Mouse (Mus musculus): ENCODE data around the gene Rasa2.
"Not testable (repeated sequence)": the region's sequence is repeated elsewhere in the genome, so short reads cannot be mapped to it uniquely, and the experiment has no call there.

The Rasa2 gene

DNA sequence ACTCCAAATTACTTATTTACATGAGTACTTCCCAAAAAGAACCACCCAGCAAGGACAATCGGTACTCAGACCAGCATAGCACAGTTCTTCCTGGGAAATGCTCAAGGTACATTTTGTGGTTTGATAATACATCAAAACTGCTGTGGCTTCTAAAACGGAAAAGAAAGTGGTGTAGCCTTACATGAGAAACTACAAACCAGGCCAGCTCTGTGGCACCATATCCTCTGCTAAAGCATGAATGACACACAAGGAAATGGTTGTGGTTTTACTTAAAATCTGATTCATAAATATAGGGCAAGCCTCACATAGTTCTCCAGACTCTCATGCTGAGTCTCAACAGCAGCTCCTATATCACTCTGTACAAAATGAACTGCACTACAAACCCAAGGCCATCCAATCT, 48.3 kb downstream of the Rasa2 start:
- no peak for DNase-seq (ENCODE audit: low spot score)

DNA sequence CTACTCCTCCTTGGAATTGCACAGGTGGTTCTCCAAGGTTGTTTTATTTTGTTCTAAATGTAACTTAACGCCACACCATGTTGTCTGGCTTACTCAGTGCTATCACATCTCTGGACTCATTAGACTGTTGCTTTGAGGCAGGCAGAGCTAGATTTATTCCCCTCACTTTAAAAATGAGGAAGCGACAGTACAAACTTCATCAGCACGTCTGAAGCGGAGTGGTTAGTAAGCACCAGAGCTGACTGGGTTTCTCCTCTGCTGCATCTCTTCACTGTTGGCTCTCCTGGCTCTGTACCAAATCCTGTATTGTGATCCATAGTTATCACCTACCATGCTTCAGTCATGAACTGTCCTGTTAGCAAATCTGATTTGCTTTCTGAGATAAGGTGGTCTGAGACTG, 53.2 kb downstream of the Rasa2 start:
- DNase-seq (ENCODE audit: low spot score), result no peak

DNA sequence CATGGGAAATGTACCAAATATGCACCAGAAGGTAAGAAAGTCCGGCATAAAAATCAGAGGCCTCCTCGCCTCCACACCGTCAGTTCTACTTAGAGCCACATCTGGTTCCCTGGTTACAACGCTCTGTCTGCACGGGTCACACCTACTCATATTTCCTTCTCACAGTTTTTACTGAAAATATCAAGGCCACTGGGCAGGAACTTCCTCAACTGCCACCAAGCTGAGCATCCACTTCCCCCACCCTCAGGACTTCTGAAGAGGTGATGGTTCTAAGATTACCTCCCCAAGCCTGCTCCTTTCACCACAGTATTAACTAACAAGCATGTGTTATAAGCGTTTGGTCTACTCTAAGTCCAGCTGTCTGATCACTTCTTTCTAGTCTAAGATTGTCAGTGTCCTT, 53.7 kb downstream of the Rasa2 start:
- DNase-seq (ENCODE audit: low spot score), result peak; percentile 17

DNA sequence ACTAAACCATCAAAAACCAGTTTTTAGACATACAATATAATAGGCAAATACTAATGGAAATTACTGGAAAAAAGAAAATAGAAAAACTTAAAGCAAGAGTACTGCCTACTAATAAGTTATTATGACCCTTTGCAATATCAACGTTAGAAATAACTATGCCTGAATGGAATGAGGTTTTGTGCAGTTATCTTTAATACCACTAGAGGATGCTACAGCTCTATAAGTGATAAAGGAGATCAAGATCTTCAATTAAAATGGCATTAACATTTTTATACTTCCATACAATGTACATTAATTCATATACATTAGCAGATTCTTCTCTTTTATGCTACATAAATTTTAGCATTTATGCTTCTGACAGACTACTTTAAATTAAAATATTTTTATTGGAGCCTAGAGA, 58.2 kb downstream of the Rasa2 start:
- peak; percentile 54 for DNase-seq (ENCODE audit: low spot score)

DNA sequence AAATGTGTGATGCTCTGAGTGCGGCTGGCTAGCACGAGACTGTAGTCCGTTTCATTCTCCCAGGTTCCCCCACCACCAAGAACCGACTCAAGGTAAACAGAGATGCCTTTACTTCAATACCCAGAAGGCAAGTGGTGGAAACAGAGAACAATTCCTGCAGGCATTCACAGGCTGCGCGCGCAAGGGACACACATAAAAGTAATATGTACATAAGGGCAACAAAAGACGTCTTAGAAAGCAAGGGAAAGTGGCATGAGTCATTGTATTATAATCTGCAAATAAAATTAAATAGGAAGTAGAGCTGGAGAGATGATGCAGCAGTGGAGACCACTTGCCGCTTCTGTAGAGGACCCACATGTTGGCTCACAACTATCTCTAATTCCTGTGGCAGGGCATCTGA, 58.7 kb downstream of the Rasa2 start:
- DNase-seq (ENCODE audit: low spot score), result no peak

DNA sequence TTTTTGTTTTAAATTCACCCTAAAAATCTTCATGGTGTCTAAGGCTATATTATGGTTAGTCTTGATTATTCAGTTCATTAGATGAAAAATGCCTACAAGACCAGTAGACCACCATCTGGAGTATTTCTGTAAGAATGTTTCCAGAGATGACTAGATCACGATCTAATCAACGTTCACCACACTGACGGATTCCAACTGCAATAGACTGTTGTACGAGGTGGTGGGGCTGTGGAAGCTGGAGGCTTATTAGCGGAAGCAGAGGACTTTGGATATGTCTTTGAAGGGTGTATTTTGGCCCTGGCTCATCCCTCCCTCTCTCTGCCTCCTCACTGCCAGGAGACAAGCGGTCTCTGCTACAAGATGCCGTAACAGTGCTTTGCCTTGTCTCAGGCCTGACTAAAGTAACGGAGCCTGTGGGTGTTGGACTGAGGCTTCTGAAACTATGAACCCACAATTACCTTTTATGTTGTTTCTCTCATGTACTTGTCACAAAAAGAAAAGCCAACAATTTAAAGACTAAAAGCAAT, 64.9 kb downstream of the Rasa2 start:
- DNase-seq (ENCODE audit: low spot score), result no peak

DNA sequence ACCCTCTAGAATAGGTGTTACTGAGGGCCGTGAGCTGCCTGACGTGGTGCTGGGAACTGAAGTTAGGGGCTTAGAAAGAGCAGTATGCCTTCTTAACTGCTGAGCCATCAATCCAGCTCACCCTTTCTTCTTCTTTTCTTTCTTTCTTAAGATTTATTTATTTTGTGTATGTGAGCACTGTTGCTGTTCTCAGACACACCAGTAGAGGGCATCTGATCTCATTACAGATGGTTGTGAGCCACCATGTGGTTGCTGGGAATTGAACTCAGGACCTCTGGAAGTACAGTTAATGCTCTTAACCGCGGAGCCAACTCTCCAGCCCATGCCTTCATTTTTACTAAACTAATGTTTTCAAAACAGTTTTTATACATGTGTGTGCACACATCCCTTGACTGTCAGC, 67.9 kb downstream of the Rasa2 start:
- DNase-seq (ENCODE audit: low spot score), result no peak

DNA sequence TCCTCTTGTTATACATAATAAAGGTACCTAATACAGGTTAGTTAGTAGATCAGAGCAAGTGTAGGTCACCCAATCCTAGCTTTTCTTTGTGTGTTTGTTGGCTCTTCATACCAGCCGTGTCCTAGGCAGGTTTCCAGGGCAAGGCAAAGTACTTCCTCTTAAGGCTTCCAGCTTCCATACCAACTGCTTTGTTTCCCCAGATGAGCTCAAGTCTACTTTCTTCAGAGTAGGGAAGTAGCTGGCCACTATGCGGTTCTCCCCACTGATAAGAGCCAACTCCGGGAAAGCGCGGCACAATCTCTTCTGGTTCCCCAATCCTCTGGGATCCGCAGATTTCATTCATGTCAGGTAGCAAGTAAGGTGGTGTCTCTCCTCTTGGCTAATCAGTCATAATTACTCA, 72.3 kb downstream of the Rasa2 start:
- DNase-seq (ENCODE audit: low spot score), result no peak

DNA sequence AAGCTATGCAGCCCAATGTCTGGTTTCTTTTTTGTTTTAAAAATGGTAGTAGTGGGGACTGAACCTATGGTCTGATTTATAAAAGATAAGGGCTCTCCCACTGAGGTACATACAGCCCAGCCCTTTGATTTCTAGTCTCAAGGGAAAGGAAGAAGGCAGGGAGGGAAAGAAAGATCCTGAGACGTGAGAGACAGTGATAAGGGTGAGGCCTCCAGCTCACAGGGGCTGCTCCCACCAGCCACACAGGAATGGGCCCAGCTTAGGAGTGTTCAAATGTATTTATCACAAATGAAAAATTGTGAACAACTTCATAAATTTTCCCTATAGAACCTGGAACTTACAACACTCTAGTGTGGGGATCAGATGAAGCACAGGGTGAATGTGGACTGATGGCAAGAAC, 72.8 kb downstream of the Rasa2 start:
- DNase-seq (ENCODE audit: low spot score), result no peak

DNA sequence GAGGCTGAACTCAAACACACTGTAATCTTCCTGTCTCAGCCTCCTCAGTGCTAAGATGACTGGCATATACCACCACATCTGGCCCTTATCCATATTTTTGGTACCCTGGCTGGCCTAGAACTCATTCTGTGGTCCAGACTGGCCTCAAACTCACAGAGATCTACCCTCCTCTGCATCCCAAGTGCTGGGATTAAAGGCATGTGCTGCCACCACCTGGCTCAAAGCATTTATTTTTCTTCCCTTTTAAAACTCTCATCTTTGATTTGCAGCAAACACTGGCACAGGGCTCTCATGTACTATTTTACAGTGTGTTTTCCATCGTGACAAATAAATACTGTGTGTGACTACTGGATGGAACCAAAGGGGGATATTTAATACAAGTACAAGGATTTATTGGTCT, 77.3 kb downstream of the Rasa2 start:
- DNase-seq (ENCODE audit: low spot score), result no peak

DNA sequence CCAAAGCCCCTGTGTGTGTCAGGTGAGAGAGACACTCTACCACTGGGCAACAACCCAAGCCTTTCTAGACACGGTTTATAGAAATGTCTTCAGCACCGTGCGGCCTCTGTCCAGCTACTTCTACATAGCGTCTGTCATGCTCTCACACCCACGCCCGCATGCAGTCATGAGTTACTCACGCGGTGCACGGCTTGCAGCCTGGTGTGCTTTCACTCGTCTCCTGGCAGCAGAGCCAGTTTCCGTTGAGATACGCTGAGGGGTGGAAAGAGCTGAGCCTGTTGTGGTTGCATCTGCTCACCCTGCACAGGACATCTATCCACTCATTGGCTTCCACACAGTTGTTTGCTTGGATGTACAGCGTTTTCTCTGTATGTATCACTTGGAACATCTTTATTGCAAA, 86.0 kb downstream of the Rasa2 start:
- no peak for DNase-seq (ENCODE audit: low spot score)

DNA sequence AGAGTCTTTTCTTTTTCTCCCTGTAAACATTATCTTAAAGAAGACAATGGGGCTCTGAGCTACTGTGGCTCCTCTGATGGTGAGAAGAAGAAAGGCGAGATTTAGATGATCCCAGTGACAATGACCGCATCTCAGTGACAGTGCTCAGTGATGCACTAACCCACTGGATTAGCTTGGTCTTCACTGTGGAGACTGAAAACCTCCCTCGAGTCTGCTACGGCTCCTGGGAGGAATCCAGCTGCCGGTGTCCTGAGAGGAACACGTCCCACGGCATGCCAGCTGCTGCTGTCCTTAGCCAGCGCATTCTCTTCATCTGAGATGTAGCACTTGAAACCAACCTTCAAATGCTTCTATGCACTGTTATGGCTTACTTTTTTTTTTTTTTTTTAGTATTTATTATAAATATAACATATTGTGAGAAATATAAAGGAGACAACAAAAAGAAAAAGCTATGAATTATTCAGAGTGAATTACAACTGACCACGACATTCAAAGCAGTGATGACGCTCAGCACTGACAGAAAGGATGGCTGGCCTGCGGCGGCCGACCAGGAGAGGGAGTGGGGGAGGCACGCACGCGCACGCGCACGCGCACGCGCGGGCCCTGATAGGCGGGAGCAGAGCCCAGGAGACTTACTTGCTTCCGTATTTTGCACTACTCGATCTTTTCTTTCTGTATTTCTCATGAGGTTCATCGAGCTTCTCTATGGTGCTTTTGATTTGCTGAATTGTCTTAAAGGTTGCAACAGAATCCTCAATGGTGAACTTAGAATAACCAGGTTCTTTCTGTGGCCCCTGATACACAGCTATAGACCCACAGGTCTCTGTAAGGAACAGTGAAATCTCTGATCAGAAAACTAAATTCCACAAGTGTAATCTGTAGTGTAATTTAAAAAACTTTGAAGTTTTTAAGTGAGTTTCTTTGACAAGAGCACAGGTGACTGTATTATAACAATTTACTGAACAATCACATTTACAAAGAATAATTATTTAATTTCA, 87.5 kb downstream of the Rasa2 start:
- peak; percentile 83 for DNase-seq (ENCODE audit: low spot score)

DNA sequence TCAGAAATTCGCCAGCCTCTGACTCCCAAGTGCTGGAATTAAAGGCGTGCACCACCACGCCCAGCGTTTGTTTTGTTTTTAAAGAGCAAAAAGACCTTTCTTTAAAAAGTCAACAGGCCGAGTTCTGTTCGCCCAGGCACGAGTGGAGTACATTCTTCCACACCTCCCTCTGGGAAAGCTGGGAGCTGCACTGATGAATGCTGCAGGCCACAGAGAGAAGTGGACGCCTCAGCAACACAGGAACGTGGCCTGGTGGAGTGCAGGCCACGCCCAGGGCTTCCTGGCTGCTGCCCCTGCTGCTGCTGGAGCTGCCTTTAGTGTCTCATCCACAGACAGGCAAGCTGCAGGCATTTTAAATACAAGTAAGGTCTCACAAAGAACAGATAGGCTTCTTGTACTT, 92.5 kb downstream of the Rasa2 start:
- peak; percentile 8 for DNase-seq (ENCODE audit: low spot score)

DNA sequence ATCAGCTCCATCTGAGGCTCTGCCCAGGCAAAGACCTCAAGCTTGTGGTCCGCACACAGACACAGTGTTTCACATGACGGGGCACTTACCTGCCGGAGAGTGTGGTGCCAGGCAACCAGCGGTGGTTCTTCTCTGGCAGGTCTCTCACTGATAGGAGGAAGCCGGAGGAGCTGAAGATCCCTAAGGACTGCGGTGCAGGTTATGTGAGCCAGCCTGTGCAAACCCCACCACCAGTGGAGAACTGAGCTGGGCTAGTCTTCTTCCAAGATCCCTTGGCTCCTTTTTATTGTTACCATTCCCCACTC, 93.8 kb downstream of the Rasa2 start:
- no peak for DNase-seq (ENCODE audit: low spot score)

DNA sequence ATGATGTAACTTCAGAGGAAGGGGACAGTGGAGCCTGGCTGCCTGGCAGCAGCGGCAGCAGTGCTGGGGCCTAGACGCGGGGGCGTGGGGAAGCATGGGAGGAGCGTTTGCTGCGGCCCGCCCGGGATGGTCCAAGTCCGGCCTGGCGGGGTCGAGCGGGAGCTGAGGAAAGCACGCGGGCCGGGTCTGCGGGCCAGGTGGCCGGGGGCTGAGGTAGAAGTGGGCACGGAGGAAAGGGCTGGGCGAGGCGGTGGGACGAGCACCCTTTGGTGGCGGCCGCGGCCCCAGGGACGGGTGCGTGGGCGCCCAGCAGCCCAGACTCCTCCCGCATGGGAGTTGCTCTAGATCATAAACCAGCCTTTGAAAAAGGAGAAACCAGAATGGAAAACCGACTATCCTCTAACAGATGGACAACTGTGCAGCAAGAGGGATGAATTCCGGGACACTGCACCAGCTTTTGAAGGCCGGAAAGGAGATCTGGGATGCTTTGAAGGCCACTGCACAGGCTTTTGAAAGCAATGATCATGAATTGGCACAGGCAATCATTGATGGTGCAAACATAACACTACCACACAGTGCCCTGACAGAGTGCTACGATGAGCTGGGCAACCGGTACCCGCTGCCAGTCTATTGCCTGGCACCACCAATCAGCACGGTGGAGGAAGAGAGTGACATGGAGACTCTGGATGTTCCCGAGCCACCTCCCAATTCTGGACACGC, 94.4 kb downstream of the Rasa2 start:
- peak; percentile 75 for DNase-seq (ENCODE audit: low spot score)

DNA sequence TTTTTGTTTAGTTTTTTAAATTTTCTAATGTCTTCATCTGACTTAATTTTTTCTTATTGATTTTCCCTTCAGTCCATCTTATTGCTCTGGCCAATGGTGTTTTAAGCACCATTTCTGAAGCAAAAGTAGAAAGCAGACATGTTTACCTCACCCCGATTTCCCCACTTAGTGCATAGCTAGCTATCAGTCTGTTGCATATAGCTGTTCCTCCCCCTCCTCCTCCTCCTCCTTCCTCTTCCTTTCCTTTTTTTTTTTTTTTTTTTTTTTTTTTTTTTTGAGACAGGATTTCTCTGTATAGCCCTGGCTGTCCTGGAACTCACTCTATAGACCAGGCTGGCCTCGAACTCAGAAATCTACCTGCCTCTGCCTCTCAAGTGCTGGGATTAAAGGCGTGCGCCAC, 95.3 kb downstream of the Rasa2 start:
- DNase-seq (ENCODE audit: low spot score), result not testable (repeated sequence)

DNA sequence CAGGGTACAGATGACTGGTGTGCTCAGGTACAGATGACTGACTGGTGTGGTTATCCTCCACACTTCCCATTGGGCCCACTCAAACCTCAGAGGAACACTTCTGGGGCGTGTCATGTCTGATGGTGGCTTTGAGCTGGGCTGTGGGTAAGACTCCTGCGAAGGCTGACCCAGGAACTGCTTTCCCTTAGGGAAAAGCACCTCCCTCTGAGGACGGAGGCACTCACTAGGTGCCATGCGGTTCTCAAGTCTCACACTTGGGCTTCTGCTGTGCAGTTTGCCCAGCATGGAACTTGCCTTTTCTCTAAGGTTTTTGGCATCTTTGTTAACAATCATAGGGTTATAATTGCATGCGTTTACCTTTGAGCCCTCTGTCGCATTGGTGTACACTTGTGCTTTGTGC, 96.0 kb downstream of the Rasa2 start:
- DNase-seq (ENCODE audit: low spot score), result no peak

DNA sequence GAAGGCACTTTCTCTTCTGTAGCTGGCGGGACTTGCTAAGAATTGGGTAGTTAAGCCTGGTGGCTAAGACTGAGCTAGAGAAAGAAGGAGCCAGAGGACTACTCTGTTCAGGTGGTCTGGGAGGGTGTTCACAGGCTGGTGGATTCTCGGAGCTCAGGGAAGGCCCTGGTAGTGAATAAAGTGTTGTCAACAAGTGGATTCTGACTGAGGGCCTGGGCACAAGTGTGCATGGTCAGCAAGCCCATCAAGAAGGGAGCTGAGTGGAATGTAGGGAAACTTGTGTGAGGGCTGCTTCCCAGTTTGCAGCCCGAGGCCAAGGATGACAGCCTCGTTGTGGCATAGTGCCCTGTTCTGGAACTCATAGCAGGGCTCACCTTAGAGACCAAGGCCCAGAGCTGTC, 97.2 kb downstream of the Rasa2 start:
- DNase-seq (ENCODE audit: low spot score), result no peak

DNA sequence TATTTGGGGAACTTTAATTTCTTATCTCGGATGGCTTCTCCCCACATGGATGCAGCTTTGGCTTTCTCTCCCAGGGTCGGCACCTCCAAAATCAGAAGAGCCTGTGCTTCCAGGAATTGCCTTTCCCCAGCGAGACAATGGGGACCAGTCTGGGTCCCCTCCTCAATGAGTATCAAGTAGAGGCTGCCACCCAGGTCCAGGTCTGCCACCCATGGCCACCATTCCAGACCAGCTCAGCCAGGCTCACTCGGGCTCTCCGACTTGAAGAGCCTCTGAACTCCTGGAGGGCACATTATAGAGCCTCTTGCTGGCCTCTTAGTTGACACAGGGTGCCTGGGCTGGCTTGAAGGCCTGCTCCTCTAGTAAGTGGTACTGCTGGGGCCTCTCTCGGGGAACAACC, 97.9 kb downstream of the Rasa2 start:
- DNase-seq (ENCODE audit: low spot score), result no peak

DNA sequence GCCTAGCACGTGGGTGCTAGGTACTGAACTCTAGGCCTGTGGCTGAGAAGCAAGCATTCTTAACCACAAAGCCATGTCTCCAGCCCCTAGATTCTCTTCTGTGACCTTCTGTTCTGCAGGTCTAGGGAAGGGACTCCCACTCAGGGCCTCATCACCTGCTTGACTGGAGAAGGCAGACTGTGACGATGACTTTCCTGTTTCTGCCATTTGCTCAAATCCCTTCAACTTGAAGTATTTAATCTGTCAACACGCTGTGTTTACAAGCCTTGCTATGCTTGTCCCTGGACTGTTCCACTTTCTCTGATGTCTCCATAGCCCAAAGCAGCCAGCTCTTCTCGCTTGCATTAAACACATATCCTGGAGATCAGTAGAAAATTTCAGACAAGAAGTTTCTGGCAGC, 98.9 kb downstream of the Rasa2 start:
- no peak for DNase-seq (ENCODE audit: low spot score)

DNA sequence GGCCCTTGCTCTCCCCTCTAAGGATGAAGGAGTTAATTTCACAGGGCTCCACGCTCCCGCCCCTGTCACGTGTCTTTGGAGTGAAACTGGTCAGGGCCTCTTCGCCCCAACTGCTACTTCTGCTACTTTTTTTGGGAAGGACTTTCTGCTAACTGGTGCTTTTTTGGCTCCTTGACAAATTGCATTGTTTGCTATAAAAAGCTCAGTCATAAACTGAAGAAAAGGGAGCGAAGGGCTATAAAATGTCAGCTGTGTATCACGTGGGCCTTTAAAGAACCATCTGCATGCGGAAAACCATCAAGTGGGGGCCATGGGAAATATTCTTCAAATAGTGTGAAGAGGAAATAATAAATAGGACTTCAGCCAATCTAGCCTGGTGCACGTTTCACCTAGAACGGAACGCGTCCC, 100.7 kb downstream of the Rasa2 start:
- DNase-seq (ENCODE audit: low spot score), result peak; percentile 9

DNA sequence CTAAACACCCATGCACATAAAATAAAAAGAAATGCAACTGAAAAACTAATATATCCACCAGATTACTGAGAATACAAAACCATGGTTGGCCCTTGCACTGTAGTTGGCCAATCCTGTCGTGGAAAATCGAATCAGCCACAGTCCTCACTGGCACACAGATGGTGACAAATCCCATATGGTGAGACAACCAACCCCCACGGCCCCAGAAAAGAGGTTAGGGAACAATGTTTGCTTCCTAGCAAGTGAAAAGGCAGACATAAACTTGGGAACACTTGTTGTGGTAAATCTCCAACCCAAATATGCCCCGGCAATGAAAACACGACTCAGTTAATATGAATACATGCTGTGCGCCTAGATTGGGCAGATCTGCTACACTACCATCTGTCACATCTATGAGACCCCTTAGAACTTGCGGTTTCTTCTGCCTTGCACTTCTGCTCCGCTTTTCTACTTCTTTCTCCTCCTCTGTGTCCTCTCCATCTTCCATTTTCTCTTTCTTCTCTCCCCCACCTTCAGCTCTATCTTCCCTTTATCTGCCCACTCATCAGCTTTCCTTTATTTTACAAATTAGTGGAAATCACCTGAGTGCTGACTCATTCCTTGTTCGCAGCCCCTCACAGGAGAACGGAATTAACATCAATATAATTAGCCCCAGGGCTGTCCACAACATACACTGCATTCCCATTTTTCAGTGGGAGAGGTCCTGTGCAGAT, 101.3 kb downstream of the Rasa2 start:
- DNase-seq (ENCODE audit: low spot score), result no peak

DNA sequence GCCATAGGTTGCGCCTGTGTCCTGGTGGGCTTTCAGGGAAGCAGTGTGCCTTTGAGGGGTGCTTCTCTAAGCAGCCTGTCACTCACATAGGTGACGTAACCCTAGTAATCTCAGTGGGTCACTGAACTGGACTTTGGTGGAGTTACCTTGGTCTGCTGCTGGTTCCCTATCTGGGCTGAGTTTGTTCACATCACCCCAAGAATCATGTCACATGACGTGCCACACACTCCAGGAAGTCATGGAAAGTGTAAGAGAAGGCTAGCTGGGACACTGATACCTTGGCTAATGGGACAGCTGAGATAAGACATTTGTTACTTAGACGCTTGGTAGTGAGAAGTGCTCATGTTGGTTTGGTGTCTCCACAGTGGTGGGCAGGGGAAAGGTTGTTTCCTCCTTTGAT, 105.4 kb downstream of the Rasa2 start:
- no peak for DNase-seq (ENCODE audit: low spot score)
